Mouse (Mus musculus): ENCODE measurements around the gene Clstn1. TPM values are rescaled to one million over a fixed set of nuclear protein-coding genes. Genes with fewer than 3 reads are reported as not detected.
A peak's percentile ranks its signal among the peaks of the same experiment; 100 is the strongest.

The Clstn1 gene
- total and polyA plus RNA-seq, 3 experiments, result 6.1 to 26.6 TPM; not detected in 1

GRCm38 (mm10) chr4:149632670-149633307 lies 46.5 kb downstream of the Clstn1 start:
- Histone ChIP-seq H3K4me3 (ENCODE audit: control insufficient read depth in 1 of 2, insufficient read depth in 1 of 2, low read depth in 2 of 2, low read length in 2 of 2) (peak overlapping the region; percentile 0 to 44; a peak in 3 of 4 replicates), H3K79me2 (ENCODE audit: control insufficient read depth, insufficient read depth, low read length, poor library complexity) (peaks cover 7% of the 10 kb centered on the region; the same call in 1 of the 2 replicates), H3K4me1 (ENCODE audit: control insufficient read depth in 1 of 2, insufficient read depth in 2 of 2, low read length in 2 of 2) (peaks cover 24 to 34% of the 10 kb centered on the region in 2 experiments), H3K9ac (ENCODE audit: control insufficient read depth, low read depth, low read length, poor library complexity, severe bottlenecking) (peak overlapping the region; percentile 6; the same call in 1 of the 2 replicates), H3K9me3 (replicated peaks; ENCODE audit: insufficient read depth, low read length) (no peaks in the 10 kb centered on the region), H3K36me3 (ENCODE audit: control insufficient read depth in 1 of 2, insufficient read depth in 2 of 2, low read length in 2 of 2) (peaks cover 0 to 31% of the 10 kb centered on the region in 2 experiments; a peak in 2 of 4 replicates), H3K27ac (ENCODE audit: control insufficient read depth, low read depth, low read length) (peak overlapping the region; percentile 23; the same call in 1 of the 2 replicates), H3K27me3 (ENCODE audit: control insufficient read depth in 1 of 2, insufficient read depth in 2 of 2, low read length in 2 of 2) (no peaks in the 10 kb centered on the region)
- TF ChIP-seq MYB (IDR thresholded peaks at IDR 0.05; ENCODE audit: low read depth, low read length) (no peak), RCOR1 (IDR thresholded peaks at IDR 0.05; ENCODE audit: low read depth, low read length) (0 out of 2 replicates have a peak, but pooled peaks have one; percentile 13), POLR2A (IDR thresholded peaks at IDR 0.05; ENCODE audit: control insufficient read depth in 1 of 2, insufficient read depth in 1 of 2, low read depth in 1 of 2, low read length in 2 of 2, poor library complexity in 1 of 2) (no peak), ZC3H11A (IDR thresholded peaks at IDR 0.05; ENCODE audit: low read depth, low read length) (no peak), SIN3A (IDR thresholded peaks at IDR 0.05; ENCODE audit: low read length) (peak; percentile 56; the same call in 1 of the 2 replicates), ZNF384 (IDR thresholded peaks at IDR 0.05; ENCODE audit: low read depth, low read length) (no peak), ETS1 (IDR thresholded peaks at IDR 0.05; ENCODE audit: low read depth, low read length) (peak; percentile 90), MAFK (IDR thresholded peaks at IDR 0.05; ENCODE audit: borderline replicate concordance, low read depth, low read length) (peak; percentile 88), ZMIZ1 (IDR thresholded peaks at IDR 0.05; ENCODE audit: low read depth, low read length) (no peak), HCFC1 (IDR thresholded peaks at IDR 0.05; ENCODE audit: low read depth, low read length) (no peak), JUND (IDR thresholded peaks at IDR 0.05; ENCODE audit: low read depth, low read length) (peak; percentile 87; the same call in 1 of the 2 replicates), USF1 (IDR thresholded peaks at IDR 0.05; ENCODE audit: low read depth, low read length) (no peak), TBP (IDR thresholded peaks at IDR 0.05; ENCODE audit: low read depth, low read length) (no peak), USF2 (IDR thresholded peaks at IDR 0.05; ENCODE audit: borderline replicate concordance in 1 of 2, insufficient read depth in 1 of 2, low read depth in 1 of 2, low read length in 2 of 2) (no peak), KAT2A (conservative IDR thresholded peaks at IDR 0.05; ENCODE audit: low read depth, low read length) (no peak), NELFE (IDR thresholded peaks at IDR 0.05; ENCODE audit: low read depth, low read length) (no peak), MAZ (IDR thresholded peaks at IDR 0.05; ENCODE audit: low read depth, low read length) (no peak), EP300 (IDR thresholded peaks at IDR 0.05; ENCODE audit: low read depth in 1 of 2, low read length in 2 of 2) (peak; percentile 59 to 66), MAX (IDR thresholded peaks at IDR 0.05; ENCODE audit: low read length) (no peak), GABPA (IDR thresholded peaks at IDR 0.05; ENCODE audit: low read depth, low read length) (peak; percentile 90), MYC (IDR thresholded peaks at IDR 0.05; ENCODE audit: low read depth, low read length) (no peak), CHD2 (IDR thresholded peaks at IDR 0.05; ENCODE audit: low read length) (no peak)
- peak; percentile 81 for DNase-seq (ENCODE audit: low read depth, low spot score)
